Mouse (Mus musculus) G1E (cell line): ENCODE results near the gene Popdc2.

ENCODE experiments used
- CTCF ChIP-seq: IDR thresholded peaks from 2 replicates; pipeline ENCODE4 v1.5.1; 2012; ENCODE audit warnings: low read depth, low read length, inconsistent platforms, mixed read lengths
- TAL1 ChIP-seq: conservative IDR thresholded peaks from 2 replicates; pipeline ENCODE4 v1.6.1; 2012; ENCODE audit warnings: low read depth, low read length, inconsistent platforms, mixed read lengths

DNA sequence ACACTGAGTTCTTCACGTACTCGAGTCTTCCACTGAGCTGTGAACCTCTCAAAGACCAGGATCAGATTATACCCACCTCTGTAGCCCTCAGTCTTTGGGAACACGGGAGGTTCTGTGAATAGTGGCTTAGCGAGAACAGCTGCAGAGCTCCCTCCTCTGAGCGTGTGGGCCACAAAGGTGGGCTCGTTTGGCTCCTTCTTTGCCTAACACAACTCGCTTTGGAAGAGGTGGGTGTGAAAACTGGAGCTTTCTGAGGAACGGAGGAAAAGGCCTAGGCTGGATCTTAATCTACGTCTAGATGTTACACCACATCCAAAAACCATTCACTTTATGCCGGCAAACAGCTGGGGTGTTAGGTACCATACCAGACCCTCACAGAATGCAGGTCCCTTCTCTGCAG is 3.4 kb downstream of the Popdc2 start:
- TF ChIP-seq CTCF (no peak), TAL1 (no peak)
